8 mouse cellular contexts compared by ENCODE assay signal in the genomic region with DNA sequence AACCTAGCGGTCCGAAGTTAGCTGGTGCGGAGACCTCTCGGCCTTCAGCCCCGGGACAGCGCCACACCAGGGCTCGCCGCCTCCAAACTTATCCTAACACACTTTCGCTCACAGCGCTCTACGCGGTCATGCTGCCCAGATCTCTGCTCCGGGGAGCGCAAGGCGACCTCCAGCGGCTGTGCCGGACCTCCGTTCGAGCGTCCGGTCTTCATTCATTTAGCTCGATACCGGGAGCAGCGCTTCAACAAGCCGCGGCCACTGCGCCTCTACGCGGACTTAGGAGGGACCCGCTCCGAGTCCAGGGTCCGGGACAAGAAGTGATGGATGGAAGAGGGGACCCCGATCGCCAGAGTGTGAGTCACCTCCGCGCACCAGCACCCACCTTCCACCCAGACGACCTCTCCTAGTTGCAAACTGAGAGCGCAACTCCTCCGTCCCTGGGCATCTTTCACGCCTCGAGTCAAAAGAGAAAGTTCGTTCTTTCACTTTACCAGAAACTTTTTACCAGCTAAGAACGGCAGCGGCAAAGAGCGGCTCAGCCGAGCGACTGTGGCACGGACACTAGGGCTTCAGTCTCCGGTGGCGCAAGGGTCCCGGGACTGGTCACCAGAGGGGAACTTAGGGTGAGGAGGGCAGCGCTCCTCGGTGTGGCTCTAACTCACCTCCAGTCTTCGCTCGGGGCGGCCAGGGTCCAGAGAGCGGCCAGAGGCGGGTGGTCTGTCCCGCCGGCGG. TPM values are rescaled to one million over a fixed set of nuclear protein-coding genes. Genes with fewer than 3 reads are reported as not detected.
DNase-seq lines count a peak whose midpoint lies in the region; ATAC-seq and TF ChIP-seq lines count a peak whose summit lies in the region.
"Had no signal": no experiment of that assay in that cellular context is flagged by ENCODE, and none has a peak within 500 bp of the region (broad histone marks: within the 10 kb centered on the region; RNA-seq: fewer than 3 reads in every experiment).

No protein-coding gene starts in this region.

- 0 out of 2 replicates have a peak, but pooled peaks have one; percentile 3 for ATAC-seq in forebrain, postnatal 0 days
- no peak for ATAC-seq in hindbrain, embryonic 12.5 days (ENCODE audit: low FRiP score)
- ATAC-seq in limb, embryonic 11.5 days (ENCODE audit: insufficient number of reproducible peaks, low FRiP score, low TSS enrichment, low read depth): 0 out of 2 replicates have a peak, but pooled peaks have one; percentile 11

- H3K4me3 ChIP-seq in forebrain, postnatal 0 days (ENCODE audit: low read depth, low read length): peak overlapping the region; percentile 49
- H3K4me3 ChIP-seq in hindbrain, embryonic 12.5 days: peak overlapping the region; percentile 51
- H3K4me3 ChIP-seq in limb, embryonic 11.5 days (ENCODE audit: low read depth, low read length): peak overlapping the region; percentile 50
- H3K4me3 ChIP-seq in midbrain, embryonic 10.5 days: peak overlapping the region; percentile 75
- peak overlapping the region; percentile 65 for H3K4me3 ChIP-seq in spleen, adult 2 months (ENCODE audit: extremely low read depth, insufficient read depth, insufficient read length)

- TF ChIP-seq POLR2A in spleen, adult 2 months (IDR thresholded peaks at IDR 0.05; ENCODE audit: low read depth, low read length): no peak

- peaks cover 20% of the 10 kb centered on the region for H3K4me1 ChIP-seq in forebrain, postnatal 0 days (ENCODE audit: insufficient read depth)
- peaks cover 42% of the 10 kb centered on the region for H3K4me1 ChIP-seq in hindbrain, embryonic 12.5 days
- H3K4me1 ChIP-seq in limb, embryonic 11.5 days (ENCODE audit: control insufficient read depth, insufficient read depth, low read length): peaks cover 37% of the 10 kb centered on the region
- H3K4me1 ChIP-seq in midbrain, embryonic 10.5 days: peaks cover 85% of the 10 kb centered on the region
- H3K4me1 ChIP-seq in spleen, adult 2 months (ENCODE audit: control insufficient read depth, insufficient read depth, insufficient read length): peaks cover 20% of the 10 kb centered on the region; the same call in 1 of the 2 replicates

- H3K4me2 ChIP-seq in forebrain, postnatal 0 days (ENCODE audit: low read depth): peak overlapping the region; percentile 96
- peak overlapping the region; percentile 94 for H3K4me2 ChIP-seq in hindbrain, embryonic 12.5 days (replicated peaks)
- peak overlapping the region; percentile 97 for H3K4me2 ChIP-seq in limb, embryonic 11.5 days (ENCODE audit: low read depth, severe bottlenecking)

- no peaks in the 10 kb centered on the region for H3K36me3 ChIP-seq in forebrain, postnatal 0 days (ENCODE audit: insufficient read depth)
- no peaks in the 10 kb centered on the region for H3K36me3 ChIP-seq in hindbrain, embryonic 12.5 days
- H3K36me3 ChIP-seq in limb, embryonic 11.5 days (ENCODE audit: control insufficient read depth, insufficient read depth, low read length): no peaks in the 10 kb centered on the region
- no peaks in the 10 kb centered on the region for H3K36me3 ChIP-seq in midbrain, embryonic 10.5 days
- no peaks in the 10 kb centered on the region for H3K36me3 ChIP-seq in spleen, adult 2 months (ENCODE audit: control insufficient read depth, insufficient read depth, low read length)

- DNase-seq in Muller cell, postnatal 12 days (ENCODE audit: inconsistent ontology term): peak; percentile 84
- DNase-seq in cerebellum, adult 18-20 months: peak; percentile 62 to 64
- DNase-seq in forebrain, postnatal 0 days: peak; percentile 29
- DNase-seq in limb, embryonic 11.5 days (ENCODE audit: low spot score): peak; percentile 77
- peak; percentile 83 for DNase-seq in midbrain, embryonic 10.5 days (ENCODE audit: low spot score)
- DNase-seq in spleen, adult 2 months (ENCODE audit: low read depth in 1 of 2, low spot score in 2 of 2): peak in 1 of 2 experiments; percentile 37

- H3K9ac ChIP-seq in forebrain, postnatal 0 days: peak overlapping the region; percentile 33; the same call in 1 of the 2 replicates
- H3K9ac ChIP-seq in hindbrain, embryonic 12.5 days: peak overlapping the region; percentile 55
- peak overlapping the region; percentile 41 for H3K9ac ChIP-seq in limb, embryonic 11.5 days (ENCODE audit: low read length)

- WGBS in forebrain, postnatal 0 days: under 1% methylated on average over 61 of the region's 61 CpGs
- whole genome bisulfite sequencing in hindbrain, embryonic 12.5 days: under 1% methylated on average over 61 of the region's 61 CpGs
- WGBS in limb, embryonic 11.5 days: under 1% methylated on average over 61 of the region's 61 CpGs
- WGBS in midbrain, embryonic 10.5 days: 0% methylated on average over 61 of the region's 61 CpGs
- under 1% methylated on average over 61 of the region's 61 CpGs for WGBS in spleen, adult 2 months

- peaks cover 81% of the 10 kb centered on the region for H3K27me3 ChIP-seq in forebrain, postnatal 0 days (ENCODE audit: insufficient read depth, low read length)
- H3K27me3 ChIP-seq in hindbrain, embryonic 12.5 days: peaks cover 94% of the 10 kb centered on the region
- H3K27me3 ChIP-seq in limb, embryonic 11.5 days (ENCODE audit: control insufficient read depth, insufficient read depth, low read length): peaks cover 34% of the 10 kb centered on the region
- peaks cover 99% of the 10 kb centered on the region for H3K27me3 ChIP-seq in midbrain, embryonic 10.5 days (ENCODE audit: low read depth, poor library complexity, severe bottlenecking)
- peaks cover 25% of the 10 kb centered on the region for H3K27me3 ChIP-seq in spleen, adult 2 months (ENCODE audit: control insufficient read depth, insufficient read depth, low read length)

- no peak overlapping the region for H3K27ac ChIP-seq in forebrain, postnatal 0 days (ENCODE audit: low read depth, low read length)
- no peak overlapping the region for H3K27ac ChIP-seq in hindbrain, embryonic 12.5 days
- no peak overlapping the region for H3K27ac ChIP-seq in limb, embryonic 11.5 days (replicated peaks; ENCODE audit: low read depth, low read length)
- peak overlapping the region; percentile 84 for H3K27ac ChIP-seq in midbrain, embryonic 10.5 days (replicated peaks)
- peak overlapping the region; percentile 51 for H3K27ac ChIP-seq in spleen, adult 2 months (ENCODE audit: insufficient read depth, low read length)

- no peaks in the 10 kb centered on the region for H3K9me3 ChIP-seq in forebrain, postnatal 0 days (ENCODE audit: low read length)
- no peaks in the 10 kb centered on the region for H3K9me3 ChIP-seq in hindbrain, embryonic 12.5 days (replicated peaks)
- no peaks in the 10 kb centered on the region for H3K9me3 ChIP-seq in limb, embryonic 11.5 days (ENCODE audit: control insufficient read depth, low read length)
- H3K9me3 ChIP-seq in midbrain, embryonic 10.5 days (replicated peaks): no peaks in the 10 kb centered on the region

- peak; percentile 46 for TF ChIP-seq CTCF in forebrain, postnatal 0 days (IDR thresholded peaks at IDR 0.05; ENCODE audit: low read depth)
- no peak for TF ChIP-seq CTCF in spleen, adult 2 months (IDR thresholded peaks at IDR 0.05; ENCODE audit: extremely low read depth, insufficient read depth, insufficient read length, insufficient replicate concordance)

RNA-seq across cellular contexts. Expression of a gene that starts 18.0 kb away (rescaled TPM):
- total RNA-seq in forebrain, postnatal 0 days (2014; rRNA removed): not detected in 2 replicates
- not detected in 2 replicates for polyA plus RNA-seq in forebrain, postnatal 0 days (2015; fragmentation: Nextera tagmentation; extraction: Ambion mirVana)
- not detected in 2 replicates for polyA plus RNA-seq in hindbrain, embryonic 12.5 days (2016; fragmentation: Nextera tagmentation; extraction: Ambion mirVana)
- polyA plus RNA-seq in limb, embryonic 11.5 days (2014; fragmentation: Nextera tagmentation; extraction: Ambion mirVana): not detected in 2 replicates
- not detected in 2 replicates for polyA plus RNA-seq in midbrain, embryonic 10.5 days (2016; fragmentation: Nextera tagmentation; extraction: Ambion mirVana)
- not detected in 2 replicates for polyA plus RNA-seq in spleen, adult 2 months (2012; rRNA removed)
- polyA plus RNA-seq: large intestine, adult 2 months had no signal

RNA-seq across cellular contexts. Expression of a gene that starts 35.2 kb away (rescaled TPM):
- total RNA-seq in forebrain, postnatal 0 days (2014; rRNA removed): 0.62 and 1.5 TPM in 2 replicates
- polyA plus RNA-seq in forebrain, postnatal 0 days (2015; fragmentation: Nextera tagmentation; extraction: Ambion mirVana): 1.1 and 1.4 TPM in 2 replicates
- 1.9 and 2.7 TPM in 2 replicates for polyA plus RNA-seq in hindbrain, embryonic 12.5 days (2016; fragmentation: Nextera tagmentation; extraction: Ambion mirVana)
- polyA plus RNA-seq in limb, embryonic 11.5 days (2014; fragmentation: Nextera tagmentation; extraction: Ambion mirVana): 2.2 and 2.3 TPM in 2 replicates
- 5.3 and 5.5 TPM in 2 replicates for polyA plus RNA-seq in midbrain, embryonic 10.5 days (2016; fragmentation: Nextera tagmentation; extraction: Ambion mirVana)
- 1.6 and 2.3 TPM in 2 replicates for polyA plus RNA-seq in spleen, adult 2 months (2012; rRNA removed)

Comparison
In these comparisons a context has a peak if more than half of its experiments do, and no peak if none do; other contexts are left out.
1. H3K27ac ChIP-seq: peak in midbrain, embryonic 10.5 days (single experiment) and spleen, adult 2 months (single experiment); none in forebrain, postnatal 0 days (single experiment), hindbrain, embryonic 12.5 days (single experiment) and limb, embryonic 11.5 days (single experiment).
2. Peak in every context shown above with its lines, with median percentiles within 50 percentile points of each other: H3K4me2 ChIP-seq, H3K4me3 ChIP-seq and H3K9ac ChIP-seq.